Comparison of ENCODE assay signal across 19 mouse cellular contexts in genomic region chr19:3422488-3422887, GRCm38 (mm10). TPM values are rescaled to one million over a fixed set of nuclear protein-coding genes. Genes with fewer than 3 reads are reported as not detected.
DNase-seq lines count a peak whose midpoint lies in the region; ATAC-seq and TF ChIP-seq lines count a peak whose summit lies in the region.
"Had no signal": no experiment of that assay in that cellular context is flagged by ENCODE, and none has a peak within 500 bp of the region (broad histone marks: within the 10 kb centered on the region; RNA-seq: fewer than 3 reads in every experiment).

No protein-coding gene starts in this region.

- no peaks in the 10 kb centered on the region for H3K79me2 ChIP-seq in C2C12 (ENCODE audit: control insufficient read depth, insufficient read depth)

- H3K27me3 ChIP-seq in lung, postnatal 0 days (replicated peaks; ENCODE audit: insufficient read depth, low read length) = no peaks in the 10 kb centered on the region
- H3K27me3 ChIP-seq in C2C12 (ENCODE audit: control insufficient read depth, insufficient read depth, insufficient read length) = no peaks in the 10 kb centered on the region
- H3K27me3 ChIP-seq: kidney, embryonic 15.5 days; limb, embryonic 13.5 days; lung, embryonic 15.5 days; midbrain, embryonic 15.5 days had no signal

- no peaks in the 10 kb centered on the region for H3K4me1 ChIP-seq in lung, postnatal 0 days (ENCODE audit: insufficient read depth, low read depth, low read length)
- H3K4me1 ChIP-seq in lung, adult 2 months (ENCODE audit: control insufficient read depth, insufficient read depth, low read length) = 0 out of 2 replicates have a peak, but pooled peaks cover 2% of the 10 kb centered on the region
- H3K4me1 ChIP-seq: heart, embryonic 15.5 days; kidney, embryonic 15.5 days; limb, embryonic 13.5 days; midbrain, embryonic 15.5 days had no signal

- no peak overlapping the region for H3ac ChIP-seq in C2C12 (ENCODE audit: control insufficient read depth, insufficient read length, low read depth)

- no peak for TF ChIP-seq POLR2A in lung, adult 2 months (IDR thresholded peaks at IDR 0.05; ENCODE audit: borderline replicate concordance, extremely low read depth, low read depth, low read length)

- no peaks in the 10 kb centered on the region for H3K79me3 ChIP-seq in C2C12 (ENCODE audit: low read depth)

- ATAC-seq in lung, postnatal 0 days = peak; percentile 54
- peak; percentile 22; the same call in 1 of the 2 replicates for ATAC-seq in megakaryocyte progenitor cell, adult 5-6 weeks (replicated peaks; ENCODE audit: poor library complexity)
- no peak for ATAC-seq in inflammation-experienced regulatory T-cells, adult 6 months
- ATAC-seq: midbrain, embryonic 15.5 days had no signal

- TF ChIP-seq CTCF in lung, postnatal 0 days (IDR thresholded peaks at IDR 0.05) = no peak
- TF ChIP-seq CTCF in lung, adult 2 months (IDR thresholded peaks at IDR 0.05; ENCODE audit: insufficient read depth, low read length) = no peak
- TF ChIP-seq CTCF in C2C12 (IDR thresholded peaks at IDR 0.05; ENCODE audit: control insufficient read depth, insufficient read depth, insufficient read length) = no peak

- no peak overlapping the region for H3K9ac ChIP-seq in lung, postnatal 0 days (replicated peaks; ENCODE audit: low read depth)
- H3K9ac ChIP-seq: heart, embryonic 15.5 days; kidney, embryonic 15.5 days; limb, embryonic 13.5 days; lung, embryonic 15.5 days; midbrain, embryonic 15.5 days had no signal

- no peak for TF ChIP-seq EP300 in lung, postnatal 0 days (IDR thresholded peaks at IDR 0.05)

- H3K4me3 ChIP-seq in lung, postnatal 0 days (ENCODE audit: low read depth, low read length) = no peak overlapping the region
- no peak overlapping the region for H3K4me3 ChIP-seq in lung, adult 2 months (replicated peaks; ENCODE audit: extremely low read depth, low read depth, low read length)
- H3K4me3 ChIP-seq in C2C12 (ENCODE audit: insufficient read depth, poor library complexity, severe bottlenecking) = no peak overlapping the region
- H3K4me3 ChIP-seq: heart, embryonic 15.5 days; kidney, embryonic 15.5 days; layer of hippocampus, adult 2 months; limb, embryonic 13.5 days; lung, embryonic 15.5 days; midbrain, embryonic 15.5 days had no signal

- H3K36me3 ChIP-seq in lung, postnatal 0 days (ENCODE audit: insufficient read depth, low read length) = no peaks in the 10 kb centered on the region
- H3K36me3 ChIP-seq in C2C12 (ENCODE audit: control insufficient read depth, insufficient read depth) = no peaks in the 10 kb centered on the region
- H3K36me3 ChIP-seq: heart, embryonic 15.5 days; kidney, embryonic 15.5 days; limb, embryonic 13.5 days; lung, embryonic 15.5 days; midbrain, embryonic 15.5 days had no signal

- DNase-seq in heart, adult 9 months (ENCODE audit: low spot score in 2 of 2) = peak; percentile 2 to 21
- no peak for DNase-seq in heart, postnatal 25 days (ENCODE audit: low spot score)
- DNase-seq in lung, postnatal 0 days (ENCODE audit: low spot score) = no peak
- no peak for DNase-seq in lung, adult 2 months
- DNase-seq in adrenal gland, postnatal 14 days = no peak
- DNase-seq: adrenal gland, postnatal 25 days; cerebellum, postnatal 14 days; thymus, postnatal 25 days had no signal

- WGBS in lung, postnatal 0 days = 69% methylated on average over 6 of the region's 6 CpGs
- 65% methylated on average over 6 of the region's 6 CpGs for WGBS in lung, adult 2 months

- intact Hi-C loops in heart, postnatal 25 days (cut with DNase I) = no loop called here

- no peaks in the 10 kb centered on the region for H3K9me3 ChIP-seq in lung, postnatal 0 days (ENCODE audit: low read length)
- H3K9me3 ChIP-seq: heart, embryonic 15.5 days; limb, embryonic 13.5 days; lung, embryonic 15.5 days; midbrain, embryonic 15.5 days had no signal

- H3K4me2 ChIP-seq in lung, postnatal 0 days (replicated peaks; ENCODE audit: low read depth, low read length) = no peak overlapping the region
- H3K4me2 ChIP-seq: heart, embryonic 15.5 days; kidney, embryonic 15.5 days; limb, embryonic 13.5 days; lung, embryonic 15.5 days; midbrain, embryonic 15.5 days had no signal

- no peak overlapping the region for H3K27ac ChIP-seq in lung, postnatal 0 days (ENCODE audit: low read length)
- H3K27ac ChIP-seq: heart, embryonic 15.5 days; kidney, embryonic 15.5 days; layer of hippocampus, adult 2 months; limb, embryonic 13.5 days; lung, embryonic 15.5 days; midbrain, embryonic 15.5 days had no signal

TF ChIP-seq in C2C12, 6 proteins besides CTCF, POLR2A, EP300 and RAD21:
- peak; percentile 94 for TF ChIP-seq MYOD1 (IDR thresholded peaks at IDR 0.05; ENCODE audit: control insufficient read depth, insufficient read length, low read depth)
- no peak for TF ChIP-seq FOSL1 (IDR thresholded peaks at IDR 0.05; ENCODE audit: insufficient read depth, low read length, poor library complexity, severe bottlenecking)
- TF ChIP-seq USF1 (IDR thresholded peaks at IDR 0.05; ENCODE audit: low read depth) = no peak
- TF ChIP-seq MYOG (IDR thresholded peaks at IDR 0.05; ENCODE audit: control insufficient read depth, extremely low read depth, insufficient read length) = no peak
- TF ChIP-seq CEBPB (IDR thresholded peaks at IDR 0.05; ENCODE audit: low read depth) = no peak
- TF ChIP-seq MAX (IDR thresholded peaks at IDR 0.05) = no peak
TF ChIP-seq in C2C12: peak in this region for 1.

RNA-seq across cellular contexts. Expression of gene Gal, which starts 8.1 kb away (rescaled TPM):
- not detected for total RNA-seq in heart, postnatal 25 days (2021)
- polyA plus RNA-seq in lung, postnatal 0 days (2015; fragmentation: Nextera tagmentation; extraction: Ambion mirVana) = 5.0 and 8.7 TPM in 2 replicates
- polyA plus RNA-seq in lung, adult 2 months (2012; rRNA removed) = 4.0 and 4.9 TPM in 2 replicates
- not detected for polyA plus RNA-seq in C2C12 (2012; fragmentation: generic; extraction: Trizol)
- total RNA-seq in megakaryocyte progenitor cell, adult 5-6 weeks (2015) = 0.22 TPM in 1 of 2 replicates, not detected in the other
- total RNA-seq in megakaryocyte progenitor cell, adult 5-6 weeks (2017) = not detected in 2 replicates
- polyA plus RNA-seq in inflammation-experienced regulatory T-cells, adult 6 months (2017; shearing (Covaris generic)) = 10 to 100 TPM in 1 of 3 experiments, 1 to 10 TPM in 1, under 1 TPM in 1; 0.74 to 15.2 (median 1.3) TPM
- total RNA-seq in adrenal gland, postnatal 14 days (2021) = 21.5 and 21.9 TPM in 2 replicates
- total RNA-seq: granulocyte monocyte progenitor cell, adult 5-6 weeks; left cerebral cortex, adult 18-20 months had no signal

RNA-seq across cellular contexts. Expression of gene Tesmin, which starts 33.8 kb away (rescaled TPM):
- total RNA-seq in heart, postnatal 25 days (2021) = 1 to 10 TPM; 3.9 to 4.2 TPM
- polyA plus RNA-seq in lung, postnatal 0 days (2015; fragmentation: Nextera tagmentation; extraction: Ambion mirVana) = 0.52 and 0.68 TPM in 2 replicates
- 0.41 and 0.48 TPM in 2 replicates for polyA plus RNA-seq in lung, adult 2 months (2012; rRNA removed)
- polyA plus RNA-seq in C2C12 (2012; fragmentation: generic; extraction: Trizol) = 0.39 TPM
- total RNA-seq in megakaryocyte progenitor cell, adult 5-6 weeks (2015) = 1.5 and 1.7 TPM in 2 replicates
- total RNA-seq in megakaryocyte progenitor cell, adult 5-6 weeks (2017) = 0.10 and 1.1 TPM in 2 replicates
- not detected for polyA plus RNA-seq in inflammation-experienced regulatory T-cells, adult 6 months (2017; shearing (Covaris generic))
- total RNA-seq in adrenal gland, postnatal 14 days (2021) = 0.56 and 1.3 TPM in 2 replicates

Comparison
In these comparisons a context has a peak if more than half of its experiments do, and no peak if none do; other contexts are left out.
1. DNase-seq: peak in heart, adult 9 months (2 of 2); none in heart, postnatal 25 days (single experiment), lung, postnatal 0 days (single experiment), lung, adult 2 months (single experiment) and adrenal gland, postnatal 14 days (single experiment).